Mouse (Mus musculus): ENCODE results near the gene Castor2.

Gene Castor2

DNA sequence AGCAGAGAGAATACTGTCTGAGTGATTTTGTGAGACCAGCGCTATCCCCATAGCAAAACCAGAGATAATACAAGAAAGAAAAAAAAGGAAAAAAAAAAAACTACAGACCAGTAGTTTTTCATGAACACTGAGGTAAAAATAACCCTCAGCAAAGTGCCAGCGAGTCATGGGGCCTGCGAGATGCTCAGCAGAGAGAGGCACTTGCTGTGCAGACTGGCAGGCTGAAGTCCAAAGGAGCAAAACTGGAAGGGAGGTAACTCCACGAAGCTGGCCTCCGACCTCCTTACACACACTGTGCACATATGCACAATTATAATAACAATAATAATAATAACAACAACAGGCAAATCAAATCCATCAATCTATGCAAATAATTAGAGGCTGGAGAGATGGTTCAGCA lies 12.3 kb upstream of the Castor2 start:
- no peak for TF ChIP-seq GATA4 (IDR thresholded peaks at IDR 0.05; ENCODE audit: insufficient replicate concordance, low read length)

DNA sequence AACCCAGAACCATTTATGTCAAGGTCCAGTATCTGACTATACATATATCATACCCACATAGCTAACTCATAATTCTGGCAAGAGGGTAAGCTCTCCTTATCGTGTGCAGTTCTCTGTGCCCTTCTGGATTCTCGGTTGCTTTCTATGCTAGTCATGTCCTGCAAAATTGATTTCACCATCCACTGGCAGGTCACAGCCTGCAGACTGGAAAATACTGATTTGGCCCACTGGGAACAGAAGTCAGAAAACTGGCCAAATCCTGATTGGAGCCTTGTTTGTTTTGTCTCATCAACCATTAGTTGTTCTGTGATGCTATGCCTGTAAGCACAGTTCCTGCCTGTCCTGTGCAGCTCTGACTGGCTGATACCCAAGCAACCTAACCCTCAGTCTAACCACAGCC lies 3.7 kb upstream of the Castor2 start:
- TF ChIP-seq GATA4 (IDR thresholded peaks at IDR 0.05; ENCODE audit: insufficient replicate concordance, low read length): no peak

DNA sequence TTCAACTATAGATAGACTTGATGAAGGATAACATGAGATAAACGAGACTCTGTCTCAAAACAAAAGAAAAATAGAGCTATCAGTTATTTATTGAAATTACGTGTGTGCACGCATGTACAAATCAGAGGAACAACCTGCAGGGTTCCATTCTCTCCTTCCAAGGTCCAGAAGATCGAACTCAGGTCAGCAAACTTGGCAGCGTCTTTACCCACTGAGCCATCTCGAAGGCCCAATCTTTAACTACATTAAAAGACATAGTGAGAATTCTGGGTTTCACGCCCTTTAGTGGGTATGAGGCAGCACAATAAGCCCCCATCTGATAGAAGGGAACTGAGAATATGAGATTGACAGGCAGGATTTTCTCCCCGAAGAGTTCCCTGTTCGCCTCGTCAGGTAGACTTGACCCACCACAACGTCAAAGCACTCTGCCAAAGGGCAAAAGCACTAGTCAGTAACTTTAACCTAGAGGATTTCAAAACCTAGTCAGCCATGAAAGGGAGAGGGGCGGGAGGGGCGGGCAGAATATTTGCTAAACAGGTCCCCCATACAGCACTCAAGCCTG lies 1.1 kb upstream of the Castor2 start:
- TF ChIP-seq GATA4 (IDR thresholded peaks at IDR 0.05; ENCODE audit: insufficient replicate concordance, low read length): no peak

DNA sequence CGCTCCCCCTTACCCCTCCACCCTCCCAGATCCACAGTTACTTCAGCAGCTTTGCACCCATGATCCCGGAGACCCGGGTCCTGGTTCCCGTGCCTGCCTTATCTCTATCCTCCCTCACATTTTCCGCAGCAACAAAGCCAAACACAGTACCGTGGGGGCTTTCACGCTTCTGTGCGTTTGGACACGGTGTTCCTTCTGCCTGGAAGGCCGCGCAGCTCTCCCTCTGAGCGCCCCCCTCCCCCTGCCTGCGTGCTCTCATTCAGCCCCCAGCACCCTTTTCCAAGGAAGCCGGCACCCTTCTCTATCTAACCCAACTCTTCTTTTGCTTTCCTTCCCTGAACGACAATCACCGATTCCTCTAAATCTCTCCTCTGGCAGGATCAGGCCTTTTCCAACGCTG lies 535 bp upstream of the Castor2 start:
- no peak; the same call in 1 of the 2 replicates for TF ChIP-seq GATA4 (IDR thresholded peaks at IDR 0.05; ENCODE audit: insufficient replicate concordance, low read length)

DNA sequence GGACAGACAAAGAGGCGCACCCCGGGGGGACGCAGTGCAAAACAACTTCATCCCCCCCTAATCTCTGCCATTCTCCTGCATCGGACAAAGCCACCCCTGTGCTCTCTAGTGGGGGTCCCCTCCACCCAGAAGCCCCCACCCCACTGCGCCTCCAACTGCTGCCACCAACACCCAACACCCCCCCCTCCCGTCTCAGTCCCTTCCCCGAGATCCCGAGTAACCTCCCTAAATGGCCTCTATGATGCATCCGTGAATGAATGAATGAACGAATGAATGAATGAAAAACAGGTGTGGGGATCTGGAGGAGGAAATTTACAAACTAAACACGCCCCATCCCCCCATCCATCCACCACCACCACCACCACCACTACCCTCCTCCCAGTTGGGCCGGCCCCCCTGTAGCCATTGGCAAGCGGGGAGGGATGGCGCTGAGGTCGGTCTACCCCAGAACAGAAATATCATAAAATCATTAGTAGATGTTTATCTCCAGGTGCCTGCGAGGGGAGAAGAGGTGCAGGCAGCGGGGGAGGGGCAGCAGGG lies 791 bp downstream of the Castor2 start:
- no peak for TF ChIP-seq GATA4 (IDR thresholded peaks at IDR 0.05; ENCODE audit: insufficient replicate concordance, low read length)

DNA sequence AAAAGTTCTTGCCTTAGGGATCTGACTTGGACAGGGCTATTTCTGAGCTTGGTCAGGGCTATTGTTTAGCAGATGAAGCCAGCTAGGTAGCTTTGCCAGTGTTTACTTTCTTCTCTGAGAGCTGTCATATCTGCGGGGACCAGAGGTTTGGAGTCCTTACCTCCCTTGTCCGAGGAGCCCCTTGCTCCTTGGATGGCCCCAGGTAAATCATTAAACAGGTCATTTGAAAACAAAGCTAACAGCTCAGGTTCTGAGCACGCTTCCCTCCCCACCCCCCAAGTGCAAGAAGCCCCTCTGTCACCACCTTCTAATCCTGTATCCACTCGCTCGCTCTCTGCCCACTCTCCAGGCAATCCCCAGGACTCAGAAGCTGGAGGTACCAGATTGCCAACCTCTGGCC lies 1.8 kb downstream of the Castor2 start:
- no peak for TF ChIP-seq GATA4 (IDR thresholded peaks at IDR 0.05; ENCODE audit: insufficient replicate concordance, low read length)

DNA sequence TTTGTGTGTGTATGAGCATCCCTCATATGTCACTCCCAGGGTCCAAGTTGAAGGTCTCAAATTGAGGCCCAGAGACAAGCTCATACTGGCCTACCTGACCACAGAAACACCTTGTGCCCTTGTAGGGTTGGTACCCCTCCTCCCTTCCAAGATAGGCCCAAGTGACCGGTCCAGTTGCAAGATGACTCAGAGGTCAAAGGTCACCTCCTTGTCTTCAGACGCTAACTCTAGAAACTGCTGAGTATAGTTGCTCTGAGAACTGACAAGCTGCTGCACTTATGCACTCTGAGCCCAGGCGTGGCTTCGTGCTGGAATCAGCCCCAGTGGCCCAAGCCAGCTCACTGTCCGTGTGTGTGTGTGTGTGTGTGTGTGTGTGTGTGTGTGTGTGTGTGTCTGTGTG lies 2.4 kb downstream of the Castor2 start:
- no peak for TF ChIP-seq GATA4 (IDR thresholded peaks at IDR 0.05; ENCODE audit: insufficient replicate concordance, low read length)

DNA sequence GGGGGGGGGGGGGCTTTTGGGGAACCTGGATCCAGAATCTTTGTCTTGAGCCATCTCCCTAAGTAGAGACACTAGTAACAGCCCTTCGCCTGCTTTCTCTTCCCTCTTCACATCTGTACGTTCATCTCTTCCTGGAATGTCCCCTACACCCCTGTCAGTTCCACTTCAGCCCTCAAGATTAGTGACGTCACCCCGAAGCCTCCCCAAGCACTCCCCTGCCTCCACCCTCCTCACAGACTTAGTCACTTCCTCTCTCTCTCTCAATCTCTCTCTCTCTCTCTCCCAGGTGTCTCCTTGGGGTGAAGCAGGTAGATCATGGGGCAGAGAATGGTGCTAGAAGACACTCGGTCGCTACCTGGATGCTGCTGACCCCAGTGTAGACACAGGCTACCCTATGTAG lies 3.2 kb downstream of the Castor2 start:
- no peak for TF ChIP-seq GATA4 (IDR thresholded peaks at IDR 0.05; ENCODE audit: insufficient replicate concordance, low read length)

DNA sequence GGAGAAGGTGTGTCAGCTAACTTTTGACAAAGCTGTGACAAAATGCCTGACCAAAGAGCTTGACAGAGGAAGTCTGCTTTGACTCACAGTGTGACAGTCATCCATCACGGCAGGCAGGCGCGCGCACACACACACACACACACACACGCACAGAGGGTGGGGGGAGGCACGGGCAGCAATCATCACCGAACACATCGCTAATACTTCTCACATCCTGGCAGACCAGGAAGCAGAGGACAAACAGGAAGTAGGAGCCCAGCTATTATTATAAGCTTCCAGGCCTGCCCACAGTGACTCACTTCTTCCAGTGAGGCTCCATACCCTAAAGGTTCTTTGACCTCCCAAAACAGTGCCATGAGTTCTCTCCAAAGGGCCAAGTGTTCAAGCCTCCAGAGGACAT lies 6.3 kb downstream of the Castor2 start:
- TF ChIP-seq GATA4 (IDR thresholded peaks at IDR 0.05; ENCODE audit: insufficient replicate concordance, low read length): no peak

DNA sequence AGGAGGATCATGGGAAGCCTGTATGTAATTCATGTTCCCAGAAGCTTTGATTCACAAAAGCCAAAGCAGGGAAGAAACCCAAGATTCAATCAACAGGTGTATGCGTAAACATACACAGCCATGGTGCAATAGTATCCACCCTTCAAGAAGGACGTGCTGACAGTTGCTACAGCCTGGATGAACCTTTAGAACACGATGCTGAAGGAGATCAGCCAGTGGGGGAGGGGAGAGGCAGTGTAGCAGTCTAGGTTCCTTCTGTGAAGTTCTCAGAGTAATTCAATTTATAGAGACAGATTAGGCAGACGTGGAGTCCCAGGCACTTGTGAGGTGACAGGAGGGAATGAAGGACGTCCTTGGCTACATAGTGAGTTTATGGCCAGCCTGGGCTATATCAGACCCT lies 15.5 kb downstream of the Castor2 start:
- TF ChIP-seq GATA4 (IDR thresholded peaks at IDR 0.05; ENCODE audit: insufficient replicate concordance, low read length): no peak

DNA sequence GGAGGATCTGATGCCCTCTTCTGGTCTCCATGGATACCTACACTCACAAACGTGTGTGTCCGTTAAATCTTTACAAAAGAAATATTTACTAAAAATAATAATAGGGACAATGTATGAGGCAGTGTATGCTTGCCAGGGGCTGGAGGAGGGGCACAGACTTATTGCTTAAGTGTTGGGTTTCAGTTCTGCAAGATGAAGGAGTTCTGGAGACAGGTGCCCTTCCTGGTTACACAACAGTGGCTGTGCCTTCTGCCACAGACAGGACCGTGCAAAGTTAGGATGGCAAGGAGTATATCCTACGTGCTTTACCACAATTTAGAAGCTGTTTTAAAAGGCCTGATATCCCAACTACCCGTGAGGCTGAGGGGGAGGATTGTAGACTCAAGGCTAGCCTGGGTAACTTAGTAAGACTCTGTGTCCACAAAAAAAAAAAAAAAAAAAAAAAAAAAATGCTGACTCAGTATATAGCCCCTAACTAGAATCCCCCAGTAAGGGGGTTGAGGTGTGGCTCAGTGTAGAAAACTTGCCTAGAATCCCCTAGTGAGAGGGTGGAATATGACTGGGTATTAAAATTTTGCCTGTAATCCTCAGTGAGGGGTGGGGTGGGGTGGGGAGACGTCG lies 16.2 kb downstream of the Castor2 start:
- TF ChIP-seq GATA4 (IDR thresholded peaks at IDR 0.05; ENCODE audit: insufficient replicate concordance, low read length): no peak

DNA sequence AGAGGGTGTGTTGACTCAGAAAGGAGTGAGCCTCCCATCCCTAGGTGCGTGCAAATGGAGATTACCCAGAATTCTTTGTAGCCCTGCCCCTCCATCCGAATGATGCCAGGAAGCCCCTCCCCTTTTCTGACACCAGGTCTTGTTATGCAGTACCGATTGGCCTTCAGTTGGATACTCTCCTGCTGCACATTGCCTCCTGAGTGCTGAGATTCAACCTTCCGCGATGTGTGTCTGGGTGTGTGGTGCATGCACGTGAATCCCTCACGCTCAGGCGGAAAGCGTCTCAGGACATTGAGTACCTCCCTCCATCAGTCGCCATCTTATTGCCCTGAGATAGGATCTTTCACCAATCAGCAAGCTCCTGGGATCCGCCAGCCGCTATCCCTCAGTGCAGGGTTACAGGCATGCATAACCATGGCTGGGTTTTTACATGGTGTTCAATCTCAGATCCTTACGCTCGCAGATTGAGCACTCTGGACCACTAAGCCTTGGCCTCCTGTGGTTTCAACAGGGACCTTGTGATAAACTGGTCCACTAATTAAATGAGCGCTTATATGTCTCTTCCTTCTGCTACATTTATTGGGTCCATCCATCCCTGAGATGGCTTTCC lies 19.4 kb downstream of the Castor2 start:
- no peak for TF ChIP-seq GATA4 (IDR thresholded peaks at IDR 0.05; ENCODE audit: insufficient replicate concordance, low read length)

DNA sequence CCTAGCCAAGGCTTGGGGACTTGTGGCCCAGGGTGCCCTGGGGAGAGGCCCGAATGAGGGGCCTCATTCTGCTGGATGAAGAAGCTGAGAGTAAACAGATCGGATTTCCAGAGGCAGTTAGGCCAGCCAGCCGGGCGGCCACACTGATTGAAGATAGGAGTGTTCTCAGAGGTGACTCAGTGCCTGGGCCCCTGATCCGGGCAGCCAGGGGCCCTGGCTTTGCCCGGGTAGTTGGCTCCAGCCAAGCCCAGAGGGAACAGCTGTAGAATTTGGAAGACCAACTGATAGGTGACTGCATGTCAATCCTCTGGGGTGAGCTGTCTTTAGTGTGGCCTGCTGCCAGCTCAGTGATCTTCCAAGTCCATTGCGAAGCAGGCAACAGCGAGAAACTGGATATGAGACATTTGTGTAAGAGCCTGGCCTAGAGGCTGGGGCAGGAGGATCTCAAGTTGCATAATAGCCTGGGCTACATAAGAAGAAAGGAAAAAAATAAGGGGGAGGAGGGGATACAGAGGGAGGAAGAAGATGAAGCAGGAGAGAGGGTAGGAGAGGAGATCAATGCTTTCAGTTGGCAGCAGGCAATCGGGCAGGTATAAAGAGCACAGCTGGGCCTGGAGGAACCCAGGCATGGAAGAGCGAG lies 20.1 kb downstream of the Castor2 start:
- TF ChIP-seq GATA4 (IDR thresholded peaks at IDR 0.05; ENCODE audit: insufficient replicate concordance, low read length): no peak

DNA sequence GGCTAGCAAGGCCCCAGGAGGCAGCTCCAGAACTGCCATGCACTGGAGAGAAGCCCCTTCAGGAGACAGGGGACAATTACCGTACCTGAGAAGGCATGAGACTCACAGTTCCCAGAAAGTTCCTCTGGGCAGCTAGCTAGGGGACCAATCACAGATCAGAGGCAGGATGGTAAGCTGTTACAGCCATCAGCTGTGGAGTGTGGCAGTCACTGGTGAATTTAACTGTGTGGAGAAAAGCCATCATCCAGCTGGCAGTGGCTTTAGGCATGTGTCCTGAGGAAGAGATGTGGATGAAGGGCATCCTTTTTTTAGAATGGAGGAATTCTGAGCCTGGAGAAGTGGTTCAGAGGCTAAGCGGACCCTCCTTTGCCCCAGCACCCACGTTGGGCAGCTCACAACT lies 20.6 kb downstream of the Castor2 start:
- TF ChIP-seq GATA4 (IDR thresholded peaks at IDR 0.05; ENCODE audit: insufficient replicate concordance, low read length): no peak

DNA sequence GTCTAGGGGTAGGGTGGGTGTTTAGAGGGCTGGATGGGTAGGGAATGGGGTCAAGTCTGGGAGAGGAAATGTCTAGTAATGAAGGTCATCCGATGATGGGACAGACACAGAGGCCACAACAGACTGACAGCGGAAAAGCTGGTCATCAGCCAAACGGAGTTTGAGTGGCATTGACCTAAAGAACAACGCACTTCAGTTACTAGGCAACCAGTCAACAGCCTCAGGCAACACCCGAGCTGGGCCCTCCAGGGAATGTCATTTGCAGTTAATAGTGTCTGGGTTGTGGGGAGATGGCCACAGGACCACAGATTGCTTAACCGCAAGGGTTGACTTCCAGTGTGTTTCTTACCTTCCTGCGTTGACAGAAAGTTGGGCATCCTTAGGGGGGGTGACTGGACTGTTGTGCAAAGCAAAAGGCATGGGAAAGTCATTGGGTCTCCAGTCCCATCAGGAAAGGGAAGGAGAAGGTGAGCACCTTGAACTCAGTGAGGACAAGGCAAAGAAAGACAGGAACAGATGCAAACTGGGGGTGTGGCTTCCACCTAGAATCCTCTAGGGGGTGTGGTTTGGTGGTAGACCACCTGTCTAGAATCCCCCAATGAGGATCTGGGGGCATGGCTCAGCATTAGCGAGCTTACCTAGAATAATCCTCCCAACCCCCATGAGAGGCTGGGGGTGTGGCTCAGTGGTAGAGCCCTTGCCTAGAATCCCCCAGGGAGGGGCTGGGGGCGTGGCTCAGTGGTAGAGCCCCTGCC lies 21.8 kb downstream of the Castor2 start:
- no peak for TF ChIP-seq GATA4 (IDR thresholded peaks at IDR 0.05; ENCODE audit: insufficient replicate concordance, low read length)

Measured in liver, adult (tissue).